Mouse (Mus musculus) forebrain, embryonic 15.5 days (tissue): ENCODE results near the gene Pla2g6. TPM values are rescaled to one million over a fixed set of nuclear protein-coding genes. Genes with fewer than 3 reads are reported as not detected.

ENCODE experiments used
- ATAC-seq: fragments of 200-750 bp; cut with Nextera tagmentation; replicated peaks from 2 replicates; pipeline ENCODE4 v1.8.0; 2017; ENCODE audit warnings: mild to moderate bottlenecking, moderate TSS enrichment, moderate library complexity
- H3K27ac ChIP-seq: fragments of 300-500 bp; sonication (generic); replicated peaks from 2 replicates; pipeline ENCODE4 v1.5.1; 2015; ENCODE audit warnings: mild to moderate bottlenecking, inconsistent platforms
- H3K27me3 ChIP-seq: fragments of 300-500 bp; sonication (generic); 2 replicates; pipeline ENCODE4 v1.6.1; 2015; ENCODE audit warnings: inconsistent platforms
- H3K36me3 ChIP-seq: fragments of 300-500 bp; sonication (generic); 2 replicates; pipeline ENCODE4 v1.6.1; 2015; ENCODE audit warnings: mild to moderate bottlenecking, inconsistent platforms
- H3K4me1 ChIP-seq: fragments of 300-500 bp; sonication (generic); 2 replicates; pipeline ENCODE4 v1.6.1; 2015; ENCODE audit warnings: inconsistent platforms
- H3K4me2 ChIP-seq: fragments of 300-500 bp; sonication (generic); replicated peaks from 2 replicates; pipeline ENCODE4 v1.6.1; 2015; ENCODE audit warnings: mild to moderate bottlenecking, inconsistent platforms
- H3K4me3 ChIP-seq: fragments of 300-500 bp; sonication (generic); 2 replicates; pipeline ENCODE4 v1.5.1; 2015; ENCODE audit warnings: mild to moderate bottlenecking, inconsistent platforms
- H3K9ac ChIP-seq: fragments of 300-500 bp; sonication (generic); replicated peaks from 2 replicates; pipeline ENCODE4 v1.6.1; 2015; ENCODE audit warnings: mild to moderate bottlenecking, inconsistent platforms
- H3K9me3 ChIP-seq: fragments of 300-500 bp; sonication (generic); 2 replicates; pipeline ENCODE4 v1.6.1; 2016; ENCODE audit warnings: inconsistent platforms
- WGBS: fragments of 180-500 bp; shearing (Covaris S2); methylation state at CpG from one replicate; pipeline ENCODE4 v1.1.7; 2015; ENCODE audit warnings: mixed read lengths; 5-methylcytosine and 5-hydroxymethylcytosine counted together
- polyA plus RNA-seq: library from polyadenylated mRNA; unstranded; fragments of >200 nt; fragmentation: Nextera tagmentation; extraction: Ambion mirVana; gene quantifications from 2 replicates; pipeline ENCODE4 v1.2.1, GENCODE M21; 2015

Pla2g6 gene
- polyA plus RNA-seq, 1 experiment from 2014 or later = 25.8 TPM

GRCm38 (mm10) chr15:79347845-79348506, 19.8 kb upstream of the Pla2g6 start:
- Histone ChIP-seq H3K4me1 (peaks cover 12% of the 10 kb centered on the region), H3K27ac (peak overlapping the region; percentile 75), H3K36me3 (no peaks in the 10 kb centered on the region), H3K4me2 (peak overlapping the region; percentile 87), H3K4me3 (peak overlapping the region; percentile 70), H3K27me3 (0 out of 2 replicates have a peak, but pooled peaks cover 4% of the 10 kb centered on the region), H3K9ac (peak overlapping the region; percentile 56), H3K9me3 (no peaks in the 10 kb centered on the region)
- WGBS = under 1% methylated on average over 46 of the region's 46 CpGs
- ATAC-seq = peak; percentile 61

- peak overlapping the region; percentile 75 for H3K27ac ChIP-seq
- no peaks in the 10 kb centered on the region for H3K9me3 ChIP-seq
- H3K4me2 ChIP-seq = peak overlapping the region; percentile 87
- H3K4me1 ChIP-seq = peaks cover 12% of the 10 kb centered on the region
- 0 out of 2 replicates have a peak, but pooled peaks cover 4% of the 10 kb centered on the region for H3K27me3 ChIP-seq
- under 1% methylated on average over 61 of the region's 61 CpGs for WGBS
- no peaks in the 10 kb centered on the region for H3K36me3 ChIP-seq
- H3K4me3 ChIP-seq = peak overlapping the region; percentile 70
- ATAC-seq = peak; percentile 93
- peak overlapping the region; percentile 56 for H3K9ac ChIP-seq
Measured at GRCm38 (mm10) chr15:79347165-79347844, 19.1 kb upstream of the Pla2g6 start.

GRCm38 (mm10) chr15:79346051-79346793, 18.0 kb upstream of the Pla2g6 start, which contains the start of gene Maff:
Gene Maff, plus strand, starts transcription at chr15:79346621.
- 50% methylated on average over 8 of the region's 8 CpGs for WGBS
- Histone ChIP-seq H3K4me3 (peak within 1 kb of the TSS; percentile 70), H3K4me1 (peaks cover 12% of the 10 kb centered on the region), H3K9me3 (no peaks in the 10 kb centered on the region), H3K27ac (peak within 1 kb of the TSS; percentile 75), H3K36me3 (no peaks in the 10 kb centered on the region), H3K27me3 (0 out of 2 replicates have a peak, but pooled peaks cover 4% of the 10 kb centered on the region), H3K4me2 (peak within 1 kb of the TSS; percentile 87), H3K9ac (peak within 1 kb of the TSS; percentile 56)
- ATAC-seq = no peak

- WGBS = 85% methylated on average over 4 of the region's 4 CpGs
- no peaks in the 10 kb centered on the region for H3K36me3 ChIP-seq
- H3K4me3 ChIP-seq = no peak overlapping the region
- 0 out of 2 replicates have a peak, but pooled peaks cover 4% of the 10 kb centered on the region for H3K27me3 ChIP-seq
- no peak overlapping the region for H3K9ac ChIP-seq
- H3K27ac ChIP-seq = no peak overlapping the region
- no peak for ATAC-seq
- no peak overlapping the region for H3K4me2 ChIP-seq
- H3K4me1 ChIP-seq = peaks cover 12% of the 10 kb centered on the region
- no peaks in the 10 kb centered on the region for H3K9me3 ChIP-seq
Measured at GRCm38 (mm10) chr15:79344627-79345026, 16.4 kb upstream of the Pla2g6 start.

GRCm38 (mm10) chr15:79342641-79343337, 14.6 kb upstream of the Pla2g6 start:
- no peak overlapping the region for H3K4me2 ChIP-seq
- H3K9ac ChIP-seq = no peak overlapping the region
- no peak overlapping the region for H3K4me3 ChIP-seq
- no peak for ATAC-seq
- H3K9me3 ChIP-seq = no peaks in the 10 kb centered on the region
- peaks cover 6% of the 10 kb centered on the region for H3K4me1 ChIP-seq
- 65% methylated on average over 6 of the region's 6 CpGs for WGBS
- H3K36me3 ChIP-seq = no peaks in the 10 kb centered on the region
- 0 out of 2 replicates have a peak, but pooled peaks cover 4% of the 10 kb centered on the region for H3K27me3 ChIP-seq
- H3K27ac ChIP-seq = no peak overlapping the region

- Histone ChIP-seq H3K36me3 (no peaks in the 10 kb centered on the region), H3K9ac (no peak overlapping the region), H3K4me2 (no peak overlapping the region), H3K27ac (no peak overlapping the region), H3K4me1 (no peaks in the 10 kb centered on the region), H3K9me3 (no peaks in the 10 kb centered on the region), H3K27me3 (no peaks in the 10 kb centered on the region), H3K4me3 (no peak overlapping the region)
- no peak for ATAC-seq
- WGBS = 73% methylated on average over 5 of the region's 5 CpGs
Measured at GRCm38 (mm10) chr15:79338978-79339377, 10.8 kb upstream of the Pla2g6 start.

GRCm38 (mm10) chr15:79335061-79335655, 7.0 kb upstream of the Pla2g6 start:
- Histone ChIP-seq H3K4me1 (no peaks in the 10 kb centered on the region), H3K27me3 (no peaks in the 10 kb centered on the region), H3K4me2 (no peak overlapping the region), H3K4me3 (no peak overlapping the region), H3K27ac (no peak overlapping the region), H3K9me3 (no peaks in the 10 kb centered on the region), H3K36me3 (no peaks in the 10 kb centered on the region), H3K9ac (no peak overlapping the region)
- WGBS = 56% methylated on average over 7 of the region's 7 CpGs
- no peak for ATAC-seq

- ATAC-seq = no peak
- 84% methylated on average over 4 of the region's 4 CpGs for WGBS
Measured at GRCm38 (mm10) chr15:79333409-79333808, 5.2 kb upstream of the Pla2g6 start.

GRCm38 (mm10) chr15:79330521-79330920, 2.3 kb upstream of the Pla2g6 start:
- H3K27me3 ChIP-seq = no peaks in the 10 kb centered on the region
- 89% methylated on average over 4 of the region's 4 CpGs for WGBS
- no peak overlapping the region for H3K27ac ChIP-seq

More at GRCm38 (mm10) chr15:79333409-79333808, 5.2 kb upstream of the Pla2g6 start:
- Histone ChIP-seq H3K9me3 (no peaks in the 10 kb centered on the region), H3K4me2 (no peak overlapping the region), H3K9ac (no peak overlapping the region), H3K27ac (no peak overlapping the region), H3K4me1 (0 out of 2 replicates have a peak, but pooled peaks cover 2% of the 10 kb centered on the region), H3K36me3 (no peaks in the 10 kb centered on the region), H3K4me3 (no peak overlapping the region), H3K27me3 (no peaks in the 10 kb centered on the region)

GRCm38 (mm10) chr15:79329979-79330363, 1.8 kb upstream of the Pla2g6 start:
- peaks cover 21% of the 10 kb centered on the region for H3K4me1 ChIP-seq
- H3K4me3 ChIP-seq = no peak overlapping the region
- H3K9me3 ChIP-seq = no peaks in the 10 kb centered on the region
- H3K4me2 ChIP-seq = no peak overlapping the region
- H3K36me3 ChIP-seq = no peaks in the 10 kb centered on the region
- ATAC-seq = no peak
- no peak overlapping the region for H3K27ac ChIP-seq
- H3K9ac ChIP-seq = no peak overlapping the region
- WGBS = 84% methylated on average over 6 of the region's 6 CpGs
- no peaks in the 10 kb centered on the region for H3K27me3 ChIP-seq

More at GRCm38 (mm10) chr15:79330521-79330920, 2.3 kb upstream of the Pla2g6 start:
- Histone ChIP-seq H3K4me3 (no peak overlapping the region), H3K36me3 (no peaks in the 10 kb centered on the region), H3K4me2 (no peak overlapping the region), H3K9ac (no peak overlapping the region), H3K4me1 (peaks cover 21% of the 10 kb centered on the region), H3K9me3 (no peaks in the 10 kb centered on the region)
- ATAC-seq = no peak

GRCm38 (mm10) chr15:79329346-79329978, 1.3 kb upstream of the Pla2g6 start:
- Histone ChIP-seq H3K9ac (no peak overlapping the region), H3K4me1 (peaks cover 21% of the 10 kb centered on the region), H3K4me2 (no peak overlapping the region), H3K9me3 (no peaks in the 10 kb centered on the region), H3K36me3 (no peaks in the 10 kb centered on the region), H3K4me3 (no peak overlapping the region), H3K27ac (no peak overlapping the region), H3K27me3 (no peaks in the 10 kb centered on the region)
- ATAC-seq = no peak
- 99% methylated on average over 6 of the region's 6 CpGs for WGBS
